Mouse (Mus musculus) neural tube, embryonic 11.5 days (tissue): ENCODE data around the gene Zfp87. TPM values are rescaled to one million over a fixed set of nuclear protein-coding genes. Genes with fewer than 3 reads are reported as not detected.
A peak's percentile ranks its signal among the peaks of the same experiment; 100 is the strongest.

ENCODE experiments used
- ATAC-seq: fragments of 200-750 bp; cut with Nextera tagmentation; 2 replicates; pipeline ENCODE4 v1.8.0; 2017; ENCODE audit warnings: moderate number of reproducible peaks, mild to moderate bottlenecking, moderate TSS enrichment, moderate library complexity; ENCODE audit not compliant: insufficient read depth, low FRiP score, low TSS enrichment
- DNase-seq: peaks from one replicate; pipeline ENCODE4 v3.0.0-alpha.2; 2015; ENCODE audit warnings: low spot score
- H3K27ac ChIP-seq: fragments of 300-500 bp; sonication (generic); 2 replicates; pipeline ENCODE4 v1.5.1; 2014; ENCODE audit warnings: low read depth, mild to moderate bottlenecking, low read length
- H3K27me3 ChIP-seq: fragments of 300-500 bp; sonication (generic); 2 replicates; pipeline ENCODE4 v1.6.1; 2014; ENCODE audit warnings: mild to moderate bottlenecking, low read length, mixed read lengths; ENCODE audit not compliant: control insufficient read depth, insufficient read depth
- H3K36me3 ChIP-seq: fragments of 300-500 bp; sonication (generic); 2 replicates; pipeline ENCODE4 v1.6.1; 2014; ENCODE audit warnings: mild to moderate bottlenecking, low read length, moderate library complexity, mixed read lengths; ENCODE audit not compliant: control insufficient read depth, insufficient read depth
- H3K4me1 ChIP-seq: fragments of 300-500 bp; sonication (generic); 2 replicates; pipeline ENCODE4 v1.6.1; 2014; ENCODE audit warnings: low read length, mixed read lengths; ENCODE audit not compliant: control insufficient read depth, insufficient read depth
- H3K4me2 ChIP-seq: fragments of 300-500 bp; sonication (generic); 2 replicates; pipeline ENCODE4 v1.6.1; 2014; ENCODE audit warnings: low read depth, mild to moderate bottlenecking, moderate library complexity
- H3K4me3 ChIP-seq: fragments of 300-500 bp; sonication (generic); 2 replicates; pipeline ENCODE4 v1.5.1; 2014; ENCODE audit warnings: low read depth, low read length
- H3K9ac ChIP-seq: fragments of 300-500 bp; sonication (generic); 2 replicates; pipeline ENCODE4 v1.6.1; 2014; ENCODE audit warnings: mild to moderate bottlenecking, low read length
- H3K9me3 ChIP-seq: fragments of 300-500 bp; sonication (generic); 2 replicates; pipeline ENCODE4 v1.6.1; 2016; ENCODE audit warnings: low read length; ENCODE audit not compliant: control insufficient read depth
- WGBS: fragments of 180-500 bp; shearing (Covaris S2); extraction: QIAGEN DNeasy Blood & Tissue Kit; methylation state at CpG from one replicate; pipeline ENCODE4 v1.1.7; 2014; 5-methylcytosine and 5-hydroxymethylcytosine counted together
- polyA plus RNA-seq: library from polyadenylated mRNA; unstranded; fragments of >200 nt; fragmentation: Nextera tagmentation; extraction: Ambion mirVana; gene quantifications from 2 replicates; pipeline ENCODE4 v1.2.1, GENCODE M21; 2014

Zfp87 gene
- polyA plus RNA-seq, result 34.2 and 34.3 TPM in 2 replicates

DNA sequence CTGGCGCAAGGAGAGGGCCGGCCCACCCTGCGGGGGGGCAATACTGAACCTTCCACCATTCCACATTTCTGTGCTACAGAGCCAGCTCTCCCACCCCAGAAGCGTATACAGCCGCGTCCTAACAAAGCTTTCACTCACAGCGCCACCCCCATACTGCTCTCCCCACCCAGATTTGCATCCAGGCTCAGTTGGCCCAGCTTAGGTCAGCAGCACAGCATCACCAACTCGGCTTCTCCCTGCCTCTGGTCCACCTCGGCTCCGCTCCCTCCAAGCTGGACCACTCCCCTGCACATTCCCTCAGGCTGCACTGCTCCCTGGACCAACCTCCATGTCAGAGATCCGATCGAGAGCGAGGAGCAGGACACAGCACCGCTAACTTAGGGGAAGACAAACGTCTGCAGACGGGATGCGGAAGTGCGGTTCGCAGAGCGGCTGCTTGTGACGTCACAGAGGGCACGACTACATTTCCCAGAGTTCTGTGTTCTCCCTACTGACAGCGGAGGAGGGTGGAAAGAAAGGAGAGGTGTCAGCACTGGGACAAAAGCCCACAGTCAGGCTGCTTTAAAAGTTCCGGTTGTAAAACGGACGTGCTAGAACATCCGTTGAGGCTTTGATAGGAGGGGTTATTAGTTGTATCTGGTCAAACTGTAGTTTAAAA is at the start of gene Zfp87, which contains the start of gene Gm26965:
TSS of gene Zfp87 (minus strand) at position 425 of the 658 bp plus-strand sequence.
TSS of gene Gm26965 (minus strand) at position 399 of the 658 bp plus-strand sequence.
- Histone ChIP-seq H3K27me3 (no peaks in the 10 kb centered on the region), H3K36me3 (no peaks in the 10 kb centered on the region), H3K4me2 (peak within 1 kb of the TSS; percentile 74), H3K4me1 (peaks cover 9% of the 10 kb centered on the region; the same call in 1 of the 2 replicates), H3K9ac (peak within 1 kb of the TSS; percentile 53), H3K27ac (no peak within 1 kb of the TSS; the same call in 1 of the 2 replicates), H3K4me3 (peak within 1 kb of the TSS; percentile 74), H3K9me3 (no peaks in the 10 kb centered on the region)
- ATAC-seq (peak; percentile 99), DNase-seq (peak; percentile 92)
- under 1% methylated on average over 27 of the region's 27 CpGs for WGBS

- Histone ChIP-seq H3K9ac (no peak overlapping the region), H3K9me3 (no peaks in the 10 kb centered on the region), H3K27me3 (no peaks in the 10 kb centered on the region), H3K27ac (no peak overlapping the region), H3K4me2 (no peak overlapping the region), H3K4me1 (no peaks in the 10 kb centered on the region), H3K36me3 (no peaks in the 10 kb centered on the region), H3K4me3 (no peak overlapping the region)
- no peak for ATAC-seq
- WGBS, result 75% methylated on average over 5 of the region's 5 CpGs
- no peak for DNase-seq
Observed at GRCm38 (mm10) chr13:67572591-67573189, 46.7 kb upstream of the Zfp87 start.

DNA sequence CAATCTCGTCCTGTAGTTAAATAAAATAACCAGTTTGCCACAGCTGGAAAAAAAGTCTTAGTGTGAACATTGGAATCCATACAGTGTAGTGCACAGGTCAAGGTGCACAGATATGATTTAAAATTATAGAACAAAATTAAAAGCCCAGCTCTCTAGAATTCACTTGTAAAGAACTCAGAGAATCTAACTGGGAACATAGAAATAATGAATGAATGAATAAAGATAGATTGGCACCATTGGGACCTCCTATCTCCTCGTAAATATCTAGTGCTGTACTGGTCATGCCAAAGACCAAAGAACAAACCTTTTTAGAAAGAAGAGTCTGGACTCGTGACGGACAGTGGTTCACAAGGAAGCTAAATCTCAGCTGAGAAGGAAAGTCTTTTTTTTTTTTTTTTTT is 27.8 kb upstream of the Zfp87 start, which contains the start of gene Zfp748:
TSS of gene Zfp748 (minus strand) at position 101 of the 400 bp plus-strand sequence.
- H3K27ac ChIP-seq, result no peak within 1 kb of the TSS; the same call in 1 of the 2 replicates
- no peaks in the 10 kb centered on the region for H3K36me3 ChIP-seq
- no peaks in the 10 kb centered on the region for H3K9me3 ChIP-seq
- peaks cover 7% of the 10 kb centered on the region for H3K4me1 ChIP-seq
- peak within 1 kb of the TSS; percentile 55 for H3K4me2 ChIP-seq
- H3K4me3 ChIP-seq, result peak within 1 kb of the TSS; percentile 77
- ATAC-seq (no peak), DNase-seq (no peak)
- H3K27me3 ChIP-seq, result no peaks in the 10 kb centered on the region
- WGBS, result 81% methylated on average over 4 of the region's 4 CpGs
- H3K9ac ChIP-seq, result peak within 1 kb of the TSS; percentile 82

GRCm38 (mm10) chr13:67552505-67553346 is 26.7 kb upstream of the Zfp87 start:
- Histone ChIP-seq H3K36me3 (no peaks in the 10 kb centered on the region), H3K27me3 (no peaks in the 10 kb centered on the region), H3K9ac (peak overlapping the region; percentile 82), H3K4me3 (peak overlapping the region; percentile 77), H3K27ac (no peak overlapping the region; the same call in 1 of the 2 replicates), H3K9me3 (no peaks in the 10 kb centered on the region), H3K4me2 (peak overlapping the region; percentile 55), H3K4me1 (peaks cover 7% of the 10 kb centered on the region)
- DNase-seq, result peak; percentile 84
- peak; percentile 98 for ATAC-seq
- under 1% methylated on average over 44 of the region's 44 CpGs for WGBS

DNA sequence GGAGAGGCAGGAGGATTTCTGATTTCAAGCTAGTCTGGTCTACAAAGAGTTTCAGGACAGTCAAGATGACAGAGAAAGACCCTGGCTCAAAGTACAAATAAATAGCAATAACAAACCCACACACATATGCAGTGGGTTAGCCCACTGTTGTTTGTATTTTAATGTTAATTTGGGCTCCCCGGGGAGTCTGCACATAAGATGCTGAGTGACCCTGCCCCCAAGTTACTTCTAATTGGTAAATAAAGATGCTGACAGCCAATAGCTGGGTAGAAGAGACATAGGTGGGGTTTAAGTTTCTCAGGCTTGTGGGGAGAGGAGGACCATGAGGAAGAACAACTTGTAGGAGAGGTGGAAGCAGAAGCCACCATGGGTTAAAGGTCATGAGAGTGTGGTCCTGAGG is 20.0 kb upstream of the Zfp87 start:
- no peaks in the 10 kb centered on the region for H3K9me3 ChIP-seq
- no peak overlapping the region for H3K9ac ChIP-seq
- H3K4me3 ChIP-seq, result no peak overlapping the region
- peaks cover 15% of the 10 kb centered on the region for H3K36me3 ChIP-seq
- H3K27me3 ChIP-seq, result no peaks in the 10 kb centered on the region
- H3K27ac ChIP-seq, result no peak overlapping the region
- 85% methylated on average over 1 of the region's 1 CpGs for WGBS
- H3K4me1 ChIP-seq, result no peaks in the 10 kb centered on the region
- H3K4me2 ChIP-seq, result no peak overlapping the region
- ATAC-seq (no peak), DNase-seq (no peak)

- Histone ChIP-seq H3K36me3 (no peaks in the 10 kb centered on the region), H3K4me2 (no peak overlapping the region), H3K27ac (no peak overlapping the region), H3K4me1 (peaks cover 9% of the 10 kb centered on the region; the same call in 1 of the 2 replicates), H3K9me3 (no peaks in the 10 kb centered on the region), H3K27me3 (no peaks in the 10 kb centered on the region), H3K4me3 (no peak overlapping the region), H3K9ac (no peak overlapping the region)
- ATAC-seq (no peak), DNase-seq (no peak)
- WGBS, result 61% methylated on average over 3 of the region's 3 CpGs
Observed at GRCm38 (mm10) chr13:67527049-67527730, 1.2 kb upstream of the Zfp87 start.

DNA sequence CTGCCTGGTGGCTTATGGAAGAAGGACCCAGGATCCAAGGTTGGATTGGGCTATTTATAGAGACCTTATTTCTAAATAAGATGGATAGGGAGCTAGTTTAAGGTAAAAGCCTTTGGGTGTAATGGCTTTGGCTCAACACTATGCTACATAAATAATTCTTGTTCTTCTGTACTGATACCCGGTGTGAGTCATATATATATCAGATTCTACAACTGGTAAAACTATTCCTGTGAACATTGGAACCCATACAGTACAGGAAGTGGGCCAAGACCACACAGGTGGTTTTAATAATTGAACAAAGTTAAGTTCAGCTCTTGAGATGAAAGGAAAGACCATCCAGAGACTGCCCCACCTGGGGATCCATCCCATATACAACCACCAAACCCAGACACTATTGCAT is 25.1 kb downstream of the Zfp87 start:
- H3K4me3 ChIP-seq, result no peak overlapping the region
- no peaks in the 10 kb centered on the region for H3K27me3 ChIP-seq
- H3K9me3 ChIP-seq, result no peaks in the 10 kb centered on the region
- H3K36me3 ChIP-seq, result no peaks in the 10 kb centered on the region
- H3K4me1 ChIP-seq, result no peaks in the 10 kb centered on the region
- H3K9ac ChIP-seq, result no peak overlapping the region
- H3K27ac ChIP-seq, result no peak overlapping the region
- DNase-seq (no peak), ATAC-seq (no peak)
- 85% methylated on average over 1 of the region's 1 CpGs for WGBS
- H3K4me2 ChIP-seq, result no peak overlapping the region

GRCm38 (mm10) chr13:67500084-67500719 is 25.8 kb downstream of the Zfp87 start, which contains the start of gene Zfp58:
Gene Zfp58 (minus strand): TSS chr13:67500555.
- H3K27ac ChIP-seq, result no peak within 1 kb of the TSS
- H3K4me1 ChIP-seq, result no peaks in the 10 kb centered on the region
- under 1% methylated on average over 22 of the region's 22 CpGs for WGBS

More at GRCm38 (mm10) chr13:67500084-67500719, 25.8 kb downstream of the Zfp87 start, which contains the start of gene Zfp58:
- ATAC-seq (peak; percentile 98), DNase-seq (peak; percentile 80)
- Histone ChIP-seq H3K9ac (peak within 1 kb of the TSS; percentile 64), H3K36me3 (no peaks in the 10 kb centered on the region), H3K4me3 (peak within 1 kb of the TSS; percentile 75), H3K4me2 (peak within 1 kb of the TSS; percentile 72), H3K27me3 (no peaks in the 10 kb centered on the region), H3K9me3 (no peaks in the 10 kb centered on the region)
